Mouse (Mus musculus) midbrain, embryonic 15.5 days (tissue): ENCODE results near the gene Patz1. TPM values are rescaled to one million over a fixed set of nuclear protein-coding genes. Genes with fewer than 3 reads are reported as not detected.

Experiments
- ATAC-seq: fragments of 200-750 bp; cut with Nextera tagmentation; replicated peaks from 2 replicates; pipeline ENCODE4 v1.8.0; 2017; ENCODE audit warnings: moderate TSS enrichment
- H3K27ac ChIP-seq: fragments of 300-500 bp; sonication (generic); 2 replicates; pipeline ENCODE4 v1.5.1; 2015; ENCODE audit warnings: mild to moderate bottlenecking, inconsistent platforms
- H3K27me3 ChIP-seq: fragments of 300-500 bp; sonication (generic); replicated peaks from 2 replicates; pipeline ENCODE4 v1.6.1; 2015; ENCODE audit warnings: inconsistent platforms
- H3K36me3 ChIP-seq: fragments of 300-500 bp; sonication (generic); replicated peaks from 2 replicates; pipeline ENCODE4 v1.6.1; 2015; ENCODE audit warnings: inconsistent platforms
- H3K4me1 ChIP-seq: fragments of 300-500 bp; sonication (generic); 2 replicates; pipeline ENCODE4 v1.6.1; 2015; ENCODE audit warnings: inconsistent platforms
- H3K4me2 ChIP-seq: fragments of 300-500 bp; sonication (generic); 2 replicates; pipeline ENCODE4 v1.6.1; 2015; ENCODE audit warnings: inconsistent platforms, mild to moderate bottlenecking, moderate library complexity
- H3K4me3 ChIP-seq: fragments of 300-500 bp; sonication (generic); 2 replicates; pipeline ENCODE4 v1.5.1; 2015; ENCODE audit warnings: mild to moderate bottlenecking, inconsistent platforms
- H3K9ac ChIP-seq: fragments of 300-500 bp; sonication (generic); 2 replicates; pipeline ENCODE4 v1.6.1; 2015; ENCODE audit warnings: mild to moderate bottlenecking, inconsistent platforms
- H3K9me3 ChIP-seq: fragments of 300-500 bp; sonication (generic); 2 replicates; pipeline ENCODE4 v1.6.1; 2016; ENCODE audit warnings: inconsistent platforms
- WGBS: fragments of 180-500 bp; shearing (Covaris S2); methylation state at CpG from one replicate; pipeline ENCODE4 v1.1.7; 2015; ENCODE audit warnings: mixed read lengths; 5-methylcytosine and 5-hydroxymethylcytosine counted together
- polyA plus RNA-seq: library from polyadenylated mRNA; unstranded; fragments of >200 nt; fragmentation: Nextera tagmentation; extraction: Ambion mirVana; gene quantifications from 2 replicates; pipeline ENCODE4 v1.2.1, GENCODE M21; 2015

The Patz1 gene
- polyA plus RNA-seq, 1 experiment from 2014 or later, result 60.9 TPM

DNA sequence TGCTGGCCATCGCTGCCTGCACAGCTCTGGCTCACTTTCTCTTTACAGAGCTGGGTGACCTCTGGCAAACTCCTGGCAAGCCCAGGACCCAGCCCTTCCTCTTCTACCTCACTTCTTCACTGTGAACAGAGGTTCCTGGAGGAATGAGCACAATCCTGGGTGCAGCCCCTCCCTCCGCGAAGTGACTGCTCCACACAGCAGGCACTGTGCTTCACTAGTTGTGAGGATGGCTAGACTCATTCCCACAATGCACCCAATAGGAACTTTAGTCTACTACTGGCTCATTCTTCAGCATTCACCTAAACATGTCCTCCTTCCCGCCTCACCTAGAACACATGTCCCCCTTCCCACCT, 60.6 kb downstream of the Patz1 start:
- H3K4me3 ChIP-seq, result no peak overlapping the region
- H3K4me1 ChIP-seq, result peaks cover 6% of the 10 kb centered on the region; the same call in 1 of the 2 replicates
- H3K36me3 ChIP-seq, result peaks cover 61% of the 10 kb centered on the region
- ATAC-seq, result no peak
- H3K9me3 ChIP-seq, result no peaks in the 10 kb centered on the region
- no peak overlapping the region for H3K4me2 ChIP-seq
- H3K27ac ChIP-seq, result no peak overlapping the region
- no peaks in the 10 kb centered on the region for H3K27me3 ChIP-seq
- no peak overlapping the region for H3K9ac ChIP-seq
- 88% methylated on average over 4 of the region's 4 CpGs for WGBS

DNA sequence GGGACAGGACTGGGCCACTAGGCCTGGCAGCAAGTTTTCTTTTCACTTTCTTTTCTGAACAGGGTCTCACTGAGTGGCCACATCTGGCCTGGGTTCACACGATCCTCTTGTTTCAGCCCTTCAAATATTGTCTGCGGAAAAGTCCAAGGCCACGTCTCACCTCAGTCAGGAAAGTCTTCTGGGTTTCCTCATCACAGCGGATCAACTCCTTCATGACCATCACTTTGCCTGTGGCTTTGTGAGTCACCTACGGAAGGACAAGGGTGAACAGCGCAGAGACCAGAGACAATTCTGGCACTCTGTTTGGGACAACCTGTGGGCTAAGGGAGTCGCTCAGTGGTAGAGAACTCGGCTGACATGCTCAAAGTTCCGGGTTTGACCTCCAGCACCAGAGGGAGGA, 63.5 kb downstream of the Patz1 start:
- Histone ChIP-seq H3K9me3 (no peaks in the 10 kb centered on the region), H3K36me3 (peaks cover 62% of the 10 kb centered on the region), H3K4me3 (no peak overlapping the region), H3K9ac (no peak overlapping the region), H3K4me1 (peaks cover 6% of the 10 kb centered on the region; the same call in 1 of the 2 replicates), H3K27ac (no peak overlapping the region), H3K27me3 (no peaks in the 10 kb centered on the region), H3K4me2 (no peak overlapping the region)
- ATAC-seq, result no peak
- WGBS, result 93% methylated on average over 9 of the region's 9 CpGs

- H3K4me2 ChIP-seq, result no peak overlapping the region
- no peaks in the 10 kb centered on the region for H3K4me1 ChIP-seq
- H3K9me3 ChIP-seq, result no peaks in the 10 kb centered on the region
- no peak overlapping the region for H3K4me3 ChIP-seq
- H3K36me3 ChIP-seq, result peaks cover 64% of the 10 kb centered on the region
- no peaks in the 10 kb centered on the region for H3K27me3 ChIP-seq
- ATAC-seq, result no peak
- no peak overlapping the region for H3K27ac ChIP-seq
- WGBS, result 44% methylated on average over 18 of the region's 18 CpGs
- no peak overlapping the region for H3K9ac ChIP-seq
Observed at GRCm38 (mm10) chr11:3352990-3353585, 64.4 kb downstream of the Patz1 start.

Other genes starting within 250 kb of the Patz1 start
- gene Sfi1, start 95.4 kb upstream of the Patz1 start, polyA plus RNA-seq, result 15.5 and 20.6 TPM in 2 replicates
- 63.7 and 66.0 TPM in 2 replicates for gene Eif4enif1, start 86.5 kb upstream of the Patz1 start, polyA plus RNA-seq
- gene Drg1, start 22.5 kb upstream of the Patz1 start, polyA plus RNA-seq, result 215 and 221 TPM in 2 replicates
- 26.5 and 26.6 TPM in 2 replicates for gene Pik3ip1, start 41.5 kb downstream of the Patz1 start, polyA plus RNA-seq
- gene Limk2, start 120.3 kb downstream of the Patz1 start, polyA plus RNA-seq, result 173 and 193 TPM in 2 replicates
- 47.2 and 48.2 TPM in 2 replicates for gene Rnf185, start 163.5 kb downstream of the Patz1 start, polyA plus RNA-seq
- 1.3 TPM in 2 replicates for gene Pla2g3, start 199.4 kb downstream of the Patz1 start, polyA plus RNA-seq
- gene Inpp5j, start 215.9 kb downstream of the Patz1 start, polyA plus RNA-seq, result 7.5 and 7.9 TPM in 2 replicates
- 72.7 and 75.6 TPM in 2 replicates for gene Selenom, start 225.8 kb downstream of the Patz1 start, polyA plus RNA-seq